Mouse (Mus musculus) cerebellum, postnatal 10 days (tissue): ENCODE results near the gene Thpo.

Source experiments
- DNase-seq, 2 experiments: peaks; one replicate each; pipeline ENCODE4 v3.0.0; 2021; ENCODE audit warnings: mixed read lengths in 2 of 2

The Thpo gene

GRCm38 (mm10) chr16:20703071-20703470 is 31.2 kb downstream of the Thpo start:
- DNase-seq = no peak

GRCm38 (mm10) chr16:20702522-20702893 is 31.8 kb downstream of the Thpo start:
- DNase-seq = peak; percentile 82 to 83

- DNase-seq = no peak
These were observed 32.4 kb downstream of the Thpo start for GRCm38 (mm10) chr16:20701729-20702521.

- no peak for DNase-seq
These were observed 33.0 kb downstream of the Thpo start for GRCm38 (mm10) chr16:20701316-20701715.

- DNase-seq = peak; percentile 60 to 68
These were observed 34.3 kb downstream of the Thpo start for GRCm38 (mm10) chr16:20700036-20700435.

GRCm38 (mm10) chr16:20699266-20699665 is 35.0 kb downstream of the Thpo start:
- no peak for DNase-seq

- peak; percentile 96 for DNase-seq
These were observed 38.5 kb downstream of the Thpo start for GRCm38 (mm10) chr16:20695622-20696323.

GRCm38 (mm10) chr16:20694781-20695180 is 39.5 kb downstream of the Thpo start:
- DNase-seq = peak; percentile 83 to 88

GRCm38 (mm10) chr16:20693111-20693701 is 41.1 kb downstream of the Thpo start, which contains the start of gene Fam131a:
TSS of gene Fam131a (plus strand) at chr16:20693241.
- peak; percentile 98 to 99 for DNase-seq

GRCm38 (mm10) chr16:20692241-20692965 is 41.9 kb downstream of the Thpo start:
- peak; percentile 39 to 42 for DNase-seq

- no peak for DNase-seq
These were observed 42.7 kb downstream of the Thpo start for GRCm38 (mm10) chr16:20691617-20692016.

GRCm38 (mm10) chr16:20690774-20691173 is 43.5 kb downstream of the Thpo start:
- DNase-seq = no peak

- DNase-seq = peak; percentile 68 to 82
These were observed 56.2 kb downstream of the Thpo start for GRCm38 (mm10) chr16:20677974-20678675.

GRCm38 (mm10) chr16:20677380-20677779 is 56.9 kb downstream of the Thpo start:
- DNase-seq = no peak

GRCm38 (mm10) chr16:20676702-20677101 is 57.6 kb downstream of the Thpo start:
- DNase-seq = no peak

- DNase-seq = no peak
These were observed 59.1 kb downstream of the Thpo start for GRCm38 (mm10) chr16:20675213-20675612.
